Mouse (Mus musculus) thymus, postnatal 14 days (tissue): ENCODE measurements around the gene Fntb.
A peak's percentile ranks its signal among the peaks of the same experiment; 100 is the strongest.

Source experiments
- DNase-seq: peaks from one replicate; pipeline ENCODE4 v3.0.0; 2021

Gene Fntb

GRCm38 (mm10) chr12:76927012-76927411 is 161.6 kb downstream of the Fntb start:
- DNase-seq, result no peak

GRCm38 (mm10) chr12:76927539-76927938 is 162.2 kb downstream of the Fntb start:
- no peak for DNase-seq

- DNase-seq, result no peak
Measured at GRCm38 (mm10) chr12:76930177-76930576, 164.8 kb downstream of the Fntb start.

GRCm38 (mm10) chr12:76931739-76932687 is 166.6 kb downstream of the Fntb start:
- DNase-seq, result no peak

GRCm38 (mm10) chr12:76932688-76933060 is 167.3 kb downstream of the Fntb start:
- DNase-seq, result peak; percentile 32

- DNase-seq, result no peak
Measured at GRCm38 (mm10) chr12:76934438-76934837, 169.0 kb downstream of the Fntb start.

- DNase-seq, result no peak
Measured at GRCm38 (mm10) chr12:76936211-76936610, 170.8 kb downstream of the Fntb start.

GRCm38 (mm10) chr12:76938013-76938412 is 172.6 kb downstream of the Fntb start:
- no peak for DNase-seq

- DNase-seq, result no peak
Measured at GRCm38 (mm10) chr12:76941524-76941923, 176.1 kb downstream of the Fntb start.

GRCm38 (mm10) chr12:76942476-76942875 is 177.1 kb downstream of the Fntb start:
- DNase-seq, result no peak

- no peak for DNase-seq
Measured at GRCm38 (mm10) chr12:76943046-76943445, 177.7 kb downstream of the Fntb start.

GRCm38 (mm10) chr12:76943466-76943865 is 178.1 kb downstream of the Fntb start:
- no peak for DNase-seq

- no peak for DNase-seq
Measured at GRCm38 (mm10) chr12:76947487-76947886, 182.1 kb downstream of the Fntb start.

- DNase-seq, result no peak
Measured at GRCm38 (mm10) chr12:76948185-76948584, 182.8 kb downstream of the Fntb start.

- DNase-seq, result no peak
Measured at GRCm38 (mm10) chr12:76948781-76949180, 183.4 kb downstream of the Fntb start.

GRCm38 (mm10) chr12:76950330-76950729 is 184.9 kb downstream of the Fntb start:
- DNase-seq, result no peak

GRCm38 (mm10) chr12:76953750-76954363 is 188.5 kb downstream of the Fntb start:
- DNase-seq, result no peak

- DNase-seq, result no peak
Measured at GRCm38 (mm10) chr12:76954698-76955423, 189.5 kb downstream of the Fntb start.

GRCm38 (mm10) chr12:76957688-76958087 is 192.3 kb downstream of the Fntb start:
- DNase-seq, result peak; percentile 50

GRCm38 (mm10) chr12:76961052-76961931 is 195.9 kb downstream of the Fntb start:
- DNase-seq, result peak; percentile 25

GRCm38 (mm10) chr12:76961932-76962891 is 196.8 kb downstream of the Fntb start, which contains the start of gene Max:
Max (minus strand) TSS chr12:76962201.
- DNase-seq, result peak; percentile 97
